Mouse (Mus musculus): ENCODE measurements around the gene Rabl6.
A peak's percentile ranks its signal among the peaks of the same experiment; 100 is the strongest.

Rabl6 gene

GRCm38 (mm10) chr2:25588227-25588907 is 20.0 kb downstream of the Rabl6 start:
- no peak for DNase-seq

GRCm38 (mm10) chr2:25587290-25587689 is 21.0 kb downstream of the Rabl6 start:
- no peak for DNase-seq

- DNase-seq, result no peak
Observed at GRCm38 (mm10) chr2:25585601-25586000, 22.7 kb downstream of the Rabl6 start.

- DNase-seq, result no peak
Observed at GRCm38 (mm10) chr2:25584856-25585255, 23.5 kb downstream of the Rabl6 start.

GRCm38 (mm10) chr2:25584152-25584551 is 24.2 kb downstream of the Rabl6 start:
- no peak for DNase-seq

- DNase-seq, result no peak
Observed at GRCm38 (mm10) chr2:25583571-25583970, 24.8 kb downstream of the Rabl6 start.

- DNase-seq, result no peak
Observed at GRCm38 (mm10) chr2:25583120-25583481, 25.2 kb downstream of the Rabl6 start.

GRCm38 (mm10) chr2:25582466-25583119 is 25.7 kb downstream of the Rabl6 start:
- no peak for DNase-seq

- no peak for DNase-seq
Observed at GRCm38 (mm10) chr2:25581901-25582301, 26.4 kb downstream of the Rabl6 start.

- peak in 1 of 2 experiments; percentile 56 for DNase-seq
Observed at GRCm38 (mm10) chr2:25581294-25581864, 26.9 kb downstream of the Rabl6 start, which contains the start of gene Ajm1. Gene Ajm1, minus strand, starts transcription at chr2:25581757.

- no peak for DNase-seq
Observed at GRCm38 (mm10) chr2:25580621-25581101, 27.7 kb downstream of the Rabl6 start.

GRCm38 (mm10) chr2:25579737-25580460 is 28.4 kb downstream of the Rabl6 start:
- peak in 1 of 2 experiments; percentile 59 for DNase-seq

GRCm38 (mm10) chr2:25578796-25579736 is 29.3 kb downstream of the Rabl6 start:
- no peak for DNase-seq

- no peak for DNase-seq
Observed at GRCm38 (mm10) chr2:25577951-25578795, 30.1 kb downstream of the Rabl6 start.

- DNase-seq, result no peak
Observed at GRCm38 (mm10) chr2:25576965-25577891, 31.1 kb downstream of the Rabl6 start.

GRCm38 (mm10) chr2:25576028-25576850 is 32.1 kb downstream of the Rabl6 start:
- DNase-seq, result no peak

GRCm38 (mm10) chr2:25575432-25576027 is 32.8 kb downstream of the Rabl6 start:
- DNase-seq, result peak in 1 of 2 experiments; percentile 53
